Mouse (Mus musculus) naive thymus-derived CD4-positive, alpha-beta T cell, adult 2 months (primary cell): ENCODE measurements around the gene Cyp17a1.

Source experiments
- DNase-seq: peaks from one replicate; pipeline ENCODE4 v3.0.0-alpha.2; 2011; ENCODE audit warnings: low read depth

The Cyp17a1 gene

DNA sequence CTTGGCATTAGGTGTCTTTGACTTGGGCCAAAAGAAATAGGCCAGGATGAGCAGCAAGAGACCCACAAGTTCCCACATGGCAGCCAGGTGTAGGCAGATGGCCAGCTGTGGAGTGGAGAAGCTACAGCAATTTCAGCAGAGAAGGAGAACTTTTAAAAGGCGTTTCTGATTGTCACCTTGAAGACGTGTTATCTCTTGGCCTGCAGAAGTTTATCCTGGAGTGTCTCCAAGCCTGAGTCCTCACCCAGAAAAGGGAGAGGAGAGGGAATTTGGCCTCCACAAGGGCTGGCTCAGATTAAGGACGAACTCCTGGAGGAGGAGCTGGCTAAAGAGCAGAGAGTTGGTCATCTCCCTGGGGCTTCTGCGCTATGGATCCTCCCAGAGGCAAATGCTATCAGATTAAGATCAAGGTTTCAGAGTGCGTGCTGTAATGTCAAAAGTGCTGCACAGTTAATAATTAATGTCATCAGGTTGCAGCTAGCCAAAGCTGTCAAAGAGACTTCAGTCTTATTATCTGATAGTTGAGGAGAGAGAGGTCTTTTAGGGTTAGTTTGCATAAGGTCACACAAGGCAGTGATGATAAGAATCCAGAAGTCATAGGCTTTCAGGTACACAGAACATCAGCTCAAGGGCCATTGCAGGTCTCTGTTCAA lies at the start of gene Cyp17a1:
TSS of gene Cyp17a1 (minus strand) at position 407 of the 653 bp plus-strand sequence.
- no peak for DNase-seq

DNA sequence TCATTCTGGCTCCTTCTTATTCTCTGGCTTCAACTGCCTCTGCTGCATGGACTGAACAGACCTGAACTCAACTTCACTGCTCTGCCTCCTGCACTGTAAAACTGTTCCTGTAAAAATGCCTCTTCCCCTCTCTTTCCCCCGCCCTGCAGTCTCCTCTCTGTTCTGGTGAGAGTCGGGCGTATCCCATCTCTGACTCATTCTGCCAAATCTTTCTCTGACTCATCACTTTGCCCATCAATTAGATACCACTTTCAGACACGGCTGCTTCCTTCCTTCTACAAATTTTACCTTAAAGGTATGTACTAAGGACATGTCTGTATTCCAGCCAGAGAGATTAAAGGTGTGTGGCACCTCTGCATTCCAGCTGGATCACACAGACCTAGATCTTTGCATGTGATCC lies 45.2 kb upstream of the Cyp17a1 start:
- DNase-seq, result no peak

DNA sequence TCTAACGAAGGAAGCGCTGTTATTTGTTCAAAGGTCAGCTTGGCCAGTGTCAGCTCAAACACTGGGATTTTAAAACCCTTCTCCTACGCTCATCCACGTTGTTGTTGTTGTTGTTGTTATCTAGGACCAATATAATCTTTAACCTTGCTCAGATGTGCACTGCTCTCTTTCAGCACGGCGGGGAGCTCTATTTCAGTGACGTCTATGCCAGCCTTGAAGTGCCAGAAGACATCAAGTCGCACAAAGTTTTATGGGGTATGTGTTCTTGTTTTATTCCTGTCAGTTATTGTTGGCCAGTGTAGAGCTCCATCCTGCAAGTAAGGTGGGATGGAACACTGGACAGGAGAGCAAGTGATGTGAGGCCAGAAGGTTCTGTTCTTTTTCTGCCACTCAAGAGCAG lies 42.0 kb upstream of the Cyp17a1 start:
- DNase-seq, result no peak

DNA sequence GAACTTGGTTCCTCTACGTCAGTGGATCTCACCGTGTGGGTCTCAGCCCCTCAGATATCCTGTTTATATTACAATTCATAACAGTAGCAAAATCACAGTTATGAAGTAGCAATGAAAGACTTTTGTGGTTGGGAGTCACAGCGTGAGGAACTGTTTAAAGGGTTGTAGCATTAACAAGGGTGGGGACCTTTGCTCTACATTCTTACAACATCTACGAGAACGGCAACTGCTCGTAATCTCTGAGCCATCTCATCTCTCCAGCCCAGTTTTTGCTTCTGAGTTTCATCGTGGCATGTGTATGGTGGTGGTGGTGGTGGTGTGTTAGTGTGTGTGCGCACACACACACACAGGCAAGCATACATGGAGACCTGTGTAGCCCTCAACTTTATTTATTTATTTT lies 41.3 kb upstream of the Cyp17a1 start:
- DNase-seq, result no peak

DNA sequence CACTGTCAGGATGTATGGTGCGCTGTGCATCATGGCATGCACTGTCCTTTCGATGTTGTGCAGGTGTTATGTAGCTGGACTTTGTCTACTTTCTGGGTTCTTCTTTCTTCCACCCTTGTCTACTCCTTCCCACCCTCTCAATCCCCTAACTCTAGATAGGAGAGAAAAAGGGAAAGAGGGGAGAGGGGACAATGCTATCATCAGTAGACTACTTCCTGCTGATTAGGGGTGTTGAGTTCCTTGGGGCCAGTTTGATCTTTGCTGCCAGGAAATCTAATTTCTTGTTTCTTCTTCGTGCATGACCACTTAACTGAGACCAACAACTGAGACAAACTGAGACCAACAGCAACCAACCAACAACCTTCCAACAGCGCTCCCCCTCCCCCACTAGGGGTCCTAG lies 37.6 kb upstream of the Cyp17a1 start:
- no peak for DNase-seq

DNA sequence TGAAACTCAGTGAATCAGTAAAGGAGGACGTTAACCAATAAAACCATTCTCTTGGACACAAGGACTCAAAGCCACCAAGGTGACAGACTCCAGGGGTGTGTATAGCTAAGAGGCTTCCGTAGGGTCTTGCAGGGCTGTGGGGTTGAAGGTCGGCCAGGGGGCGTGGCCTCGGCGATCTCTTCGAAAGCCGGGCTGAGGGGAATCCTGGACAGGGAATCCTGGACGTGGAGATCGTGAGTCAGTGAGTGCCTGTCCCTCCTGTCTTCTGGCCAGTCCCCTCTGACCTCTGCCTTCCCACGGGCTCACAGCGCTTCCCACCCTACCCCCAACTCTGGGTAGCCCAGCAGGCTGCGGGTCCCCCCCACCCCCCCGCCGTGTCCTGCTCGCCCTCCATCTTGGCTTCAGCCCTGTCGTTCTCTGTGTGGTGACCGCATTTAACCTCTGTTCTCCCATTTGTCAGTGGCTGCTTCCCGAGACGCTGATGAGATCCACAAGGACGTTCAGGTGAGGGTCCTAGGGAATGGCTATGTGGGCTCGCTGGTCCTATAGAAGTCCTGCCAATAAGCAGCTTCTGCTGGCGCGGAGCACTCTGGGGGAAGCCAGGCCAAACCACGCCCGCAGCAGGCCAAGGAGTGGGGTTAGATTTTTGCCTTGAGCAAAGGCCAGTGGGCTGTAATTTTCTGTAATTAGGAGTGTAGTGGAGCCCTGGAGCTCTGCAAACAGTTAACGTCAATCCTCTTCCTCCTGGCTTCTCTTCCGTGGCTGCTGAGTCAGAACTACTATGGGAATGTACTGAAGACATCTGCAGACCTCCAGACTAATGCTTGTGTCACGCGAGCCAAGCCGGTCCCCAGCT lies 34.6 kb upstream of the Cyp17a1 start, which contains the start of gene As3mt:
TSS of gene As3mt (plus strand) at position 163 of the 856 bp plus-strand sequence.
- DNase-seq, result peak; percentile 37

DNA sequence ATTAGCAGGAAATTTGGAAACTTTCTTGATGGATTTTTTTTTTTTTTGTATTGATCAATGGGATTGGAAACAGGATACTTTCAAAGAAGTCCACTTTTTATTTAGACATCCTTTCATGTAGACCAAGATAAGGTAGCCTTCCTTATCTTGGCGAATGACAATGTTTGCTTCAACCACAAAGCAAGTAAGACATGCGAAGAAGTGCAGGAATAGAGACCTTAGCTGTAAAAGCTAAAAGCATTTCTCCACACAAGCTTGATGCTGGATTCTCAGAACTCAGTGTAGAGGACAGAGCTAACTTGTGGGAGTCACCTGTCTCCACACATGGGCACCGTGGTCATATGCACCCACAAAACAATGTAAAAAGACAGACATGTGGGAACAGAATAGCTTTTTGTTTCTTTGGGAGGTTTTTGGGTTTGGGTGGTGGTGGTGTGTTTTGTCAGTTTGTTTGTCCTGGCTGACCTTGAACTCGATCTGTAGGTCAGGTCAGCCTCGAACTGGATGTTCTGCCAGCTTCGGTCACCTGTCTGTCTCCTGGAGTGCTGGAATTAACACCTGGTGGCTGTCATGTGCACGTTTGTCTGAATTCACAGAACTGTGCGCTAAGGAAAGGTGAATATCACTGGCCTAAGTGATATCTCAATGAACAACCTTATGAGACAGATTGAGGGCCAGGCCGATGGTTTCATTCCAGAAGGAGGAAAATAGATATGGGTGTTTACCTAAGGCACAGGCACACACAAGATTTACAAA lies 33.7 kb upstream of the Cyp17a1 start:
- no peak for DNase-seq

DNA sequence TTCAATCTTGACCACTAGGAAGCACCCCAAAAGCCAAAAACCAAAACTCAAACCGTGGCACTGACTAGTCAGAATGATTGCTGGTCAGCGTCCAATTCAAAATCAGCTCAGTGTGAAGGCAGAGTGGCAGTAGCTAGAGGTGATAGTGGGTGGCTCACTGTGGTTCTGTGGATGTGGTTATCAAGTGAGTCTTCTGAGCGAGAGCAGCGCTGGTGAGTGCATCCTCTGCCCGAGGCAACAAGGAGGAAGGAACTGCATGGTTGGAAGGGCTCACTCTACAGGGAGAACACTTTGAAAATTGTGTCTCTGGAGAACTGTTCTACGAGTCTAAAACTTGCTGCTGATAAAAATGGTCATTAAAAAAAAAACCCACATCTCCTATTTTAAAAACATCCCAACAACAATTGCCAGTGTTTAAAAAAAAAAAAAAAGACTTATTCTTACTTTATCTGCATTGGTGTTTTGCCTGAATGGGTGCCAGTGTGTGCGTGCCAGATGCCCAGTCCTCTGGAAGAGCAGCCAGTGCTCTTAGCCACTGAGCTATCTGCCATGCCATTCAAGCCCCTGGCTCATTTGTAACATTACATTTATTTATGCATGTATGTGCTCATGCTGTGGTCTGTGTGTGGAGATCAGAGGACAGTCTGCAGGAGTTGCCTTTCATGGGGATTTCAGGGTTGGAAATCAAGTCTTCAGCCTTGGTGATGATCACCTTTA lies 33.0 kb upstream of the Cyp17a1 start:
- DNase-seq, result peak; percentile 54

DNA sequence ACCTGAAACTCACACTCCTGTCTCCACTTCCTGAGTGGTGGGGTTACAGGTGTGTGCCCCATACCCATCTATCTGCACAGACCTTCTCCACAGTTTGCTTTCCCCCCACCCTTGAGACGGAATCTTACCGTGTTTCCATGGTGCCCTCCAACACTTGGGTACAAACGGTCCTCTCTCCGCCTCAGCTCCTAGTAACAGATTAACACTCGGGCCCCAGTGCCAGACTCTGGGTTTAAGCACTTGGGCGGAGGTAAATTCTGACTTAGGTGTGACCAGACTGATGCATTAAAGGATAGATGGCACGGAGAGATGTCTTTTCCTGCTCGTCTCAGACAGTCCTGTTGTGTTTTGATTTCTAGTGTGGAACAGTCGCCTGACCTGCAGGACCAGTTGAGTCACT lies 28.2 kb upstream of the Cyp17a1 start:
- no peak for DNase-seq

DNA sequence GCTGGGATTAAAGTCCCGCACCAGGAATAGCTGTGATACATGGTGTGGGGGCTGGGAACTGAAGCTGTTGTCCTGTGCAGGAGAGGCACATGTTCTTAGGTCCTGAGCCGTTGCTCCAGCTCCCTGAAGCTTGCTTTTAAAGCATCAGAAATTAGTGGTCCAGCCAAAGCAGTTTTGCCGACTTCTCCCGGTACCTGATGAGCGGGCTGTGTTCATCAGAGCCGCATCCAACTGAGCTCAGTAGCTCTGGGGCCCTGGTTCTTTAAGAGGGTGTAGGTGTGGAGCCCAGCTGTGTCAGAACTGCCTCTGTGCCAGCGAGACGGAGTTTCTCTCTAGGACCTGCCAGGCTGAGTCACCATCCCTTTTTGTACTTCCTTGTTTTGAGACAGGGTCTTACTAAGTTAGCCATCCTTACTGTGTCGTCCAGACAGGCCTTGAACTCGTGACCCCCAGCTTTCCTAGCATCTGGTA lies 26.1 kb upstream of the Cyp17a1 start:
- no peak for DNase-seq

DNA sequence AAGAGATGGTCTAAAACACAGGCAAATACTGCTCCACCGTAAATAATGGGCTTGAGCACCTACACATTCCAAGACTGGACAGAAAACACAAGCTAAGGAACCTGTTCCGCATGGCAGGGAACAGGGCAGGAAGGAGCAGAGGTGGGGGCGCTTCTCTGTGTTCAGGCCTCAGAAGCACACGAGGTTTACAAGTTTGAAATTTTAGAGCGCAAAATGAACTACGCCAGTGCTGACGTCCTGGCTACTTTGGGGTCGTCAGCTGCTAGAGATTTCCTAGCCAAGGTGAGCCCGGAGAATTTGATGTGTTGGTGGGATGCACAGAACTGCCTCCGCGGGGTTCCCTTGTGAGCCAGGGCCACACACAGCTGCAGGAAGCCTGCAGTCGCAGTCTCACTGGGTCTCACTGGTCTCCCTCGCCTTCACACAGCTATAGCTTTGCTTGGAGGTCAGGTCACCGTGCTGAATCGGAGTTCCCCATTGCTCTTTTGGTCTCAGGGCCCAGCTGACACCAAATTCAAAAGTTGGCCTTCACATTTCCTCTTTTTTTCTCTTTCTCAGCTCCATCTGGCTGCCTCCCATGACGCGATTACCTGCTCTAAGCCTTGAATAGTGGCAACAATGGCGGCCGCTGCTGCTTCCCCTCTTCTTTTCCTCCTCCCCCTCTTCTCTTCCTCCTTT lies 25.0 kb upstream of the Cyp17a1 start:
- DNase-seq, result peak; percentile 15

DNA sequence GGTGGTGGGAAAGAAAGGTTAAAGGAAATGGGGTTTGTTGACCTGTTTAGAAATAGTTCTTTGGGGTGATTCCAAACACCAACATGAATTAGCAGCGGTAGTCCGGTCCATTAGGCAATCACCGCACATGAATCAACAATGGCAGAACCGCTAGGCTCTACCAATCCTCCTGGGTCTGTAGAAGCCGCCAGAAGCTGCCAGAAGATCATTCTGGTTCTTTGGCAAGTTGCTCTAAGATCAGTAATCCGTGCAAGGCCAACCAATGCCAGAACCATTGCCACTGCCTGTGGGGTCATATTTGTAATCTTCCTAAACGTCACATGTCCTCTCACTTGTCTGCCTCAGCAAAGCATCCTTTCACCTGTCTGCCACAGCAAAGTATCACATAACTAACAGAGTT lies 24.0 kb upstream of the Cyp17a1 start:
- DNase-seq, result no peak

DNA sequence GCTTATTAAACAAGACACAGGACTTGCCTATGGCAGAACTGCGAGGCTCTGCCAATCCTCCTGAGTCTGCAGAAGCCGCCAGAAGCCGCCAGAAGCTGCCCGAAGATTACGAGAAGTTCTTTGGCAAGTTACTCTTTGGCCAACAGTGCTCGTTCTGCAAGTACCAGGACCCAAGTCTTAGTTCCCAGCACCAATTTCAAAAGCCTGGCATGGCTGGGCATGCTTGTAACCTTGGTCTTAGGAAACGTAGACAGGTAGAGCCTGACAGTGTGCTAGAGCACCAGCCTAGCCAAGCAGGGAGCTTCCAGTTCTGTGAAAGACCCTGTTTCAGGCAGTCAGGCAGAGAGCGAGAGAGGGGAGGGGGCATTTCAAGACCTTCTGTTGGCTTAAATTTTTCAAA lies 23.5 kb upstream of the Cyp17a1 start:
- no peak for DNase-seq

DNA sequence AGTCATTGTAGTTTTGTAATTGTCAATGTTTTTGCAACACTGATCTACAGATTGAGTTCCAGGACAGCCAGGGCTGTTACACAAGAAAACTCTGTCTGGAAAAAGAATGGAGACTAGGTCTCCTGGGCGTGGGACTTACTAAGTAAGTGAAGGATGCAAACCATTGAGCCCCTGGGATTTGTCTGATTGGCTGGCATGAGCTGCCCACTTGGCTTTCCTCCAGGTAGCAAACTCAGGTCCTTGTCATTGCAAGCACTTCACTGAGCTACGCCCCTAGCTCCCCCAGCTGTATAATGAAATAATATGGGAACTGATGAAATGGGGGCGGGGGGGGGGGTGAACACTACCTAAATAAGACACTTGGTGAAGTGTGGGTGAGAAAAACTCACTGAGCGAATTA lies 20.2 kb upstream of the Cyp17a1 start:
- DNase-seq, result no peak

DNA sequence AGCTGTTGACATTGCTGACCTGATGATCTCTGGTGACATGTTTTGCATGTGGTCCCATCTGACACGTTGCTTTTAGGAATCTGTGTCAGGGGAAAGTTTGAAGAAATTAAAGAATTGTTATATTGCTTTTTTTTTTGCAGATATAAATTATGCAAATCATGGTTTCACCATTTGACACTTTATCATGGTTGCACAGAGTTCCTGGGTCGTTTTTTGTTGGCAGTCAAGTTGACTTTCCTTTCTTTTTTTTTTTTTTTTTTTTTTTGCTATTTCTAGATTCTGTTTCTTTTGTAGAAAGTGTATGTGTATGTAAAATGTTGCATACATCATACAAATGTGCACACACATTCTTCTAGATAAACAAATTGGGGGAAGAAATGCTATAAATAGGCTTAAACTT lies 18.1 kb upstream of the Cyp17a1 start:
- DNase-seq, result no peak

DNA sequence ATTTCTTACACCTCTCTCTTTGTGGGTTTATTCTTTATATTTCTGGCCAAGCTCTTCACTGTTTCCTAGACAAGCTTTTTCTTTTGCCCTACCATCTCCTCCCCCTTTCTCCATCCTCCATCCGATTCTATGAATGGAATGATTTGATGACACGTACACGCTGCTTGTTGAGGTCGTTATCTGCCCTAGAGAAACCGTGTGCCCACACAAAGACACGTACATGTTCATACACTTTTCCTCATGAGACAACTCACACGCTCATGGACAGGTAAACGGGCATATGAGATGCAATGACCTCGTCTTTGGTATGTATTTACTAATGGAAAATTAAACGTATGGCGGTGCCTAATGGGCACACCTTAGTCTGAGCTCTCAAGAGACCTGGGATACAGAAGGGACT lies 17.4 kb upstream of the Cyp17a1 start:
- peak; percentile 10 for DNase-seq

DNA sequence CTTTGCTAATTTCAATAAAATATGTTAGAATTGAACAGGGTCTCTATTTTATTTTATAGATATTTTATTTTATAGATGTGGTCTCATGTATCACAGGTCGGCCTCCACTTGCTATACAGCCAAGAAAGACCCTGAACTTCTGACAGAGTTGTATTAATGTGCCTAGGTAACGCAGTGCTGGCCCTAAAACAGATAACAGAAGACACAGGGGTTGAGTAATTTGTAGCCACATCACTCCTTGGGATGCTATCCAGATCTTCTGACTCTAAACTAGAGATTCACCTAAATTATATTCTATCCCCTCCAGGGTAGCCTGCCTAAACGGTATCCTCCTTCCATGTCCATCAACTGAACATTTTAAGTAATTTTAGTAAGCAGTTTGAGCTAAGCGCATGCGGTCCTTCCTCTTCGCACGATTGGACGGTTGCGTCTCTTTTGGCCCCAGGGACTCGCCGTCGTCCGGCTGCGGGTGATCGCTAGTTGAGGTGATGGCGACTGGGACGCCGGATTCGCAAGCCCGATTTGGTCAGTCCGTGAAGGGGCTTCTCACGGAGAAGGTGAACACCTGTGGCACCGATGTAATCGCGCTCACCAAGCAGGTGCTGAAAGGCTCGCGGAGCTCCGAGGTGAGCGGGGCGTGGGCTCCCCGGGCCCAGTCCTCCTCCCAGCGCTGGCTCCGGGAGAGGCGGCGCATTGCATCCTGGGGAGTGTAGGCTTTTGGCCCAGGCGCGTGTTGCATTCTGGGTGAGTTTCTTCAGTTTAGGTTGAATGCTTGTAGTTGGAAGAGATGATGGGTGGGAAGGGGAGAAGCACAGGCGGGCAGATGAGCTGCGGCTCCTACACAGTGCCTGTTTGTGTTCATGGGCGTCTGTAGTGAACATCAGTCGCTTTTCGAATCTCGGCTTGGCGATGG lies 16.7 kb upstream of the Cyp17a1 start, which contains the start of gene Borcs7:
TSS of gene Borcs7 (plus strand) at position 447 of the 913 bp plus-strand sequence.
- peak; percentile 85 for DNase-seq

DNA sequence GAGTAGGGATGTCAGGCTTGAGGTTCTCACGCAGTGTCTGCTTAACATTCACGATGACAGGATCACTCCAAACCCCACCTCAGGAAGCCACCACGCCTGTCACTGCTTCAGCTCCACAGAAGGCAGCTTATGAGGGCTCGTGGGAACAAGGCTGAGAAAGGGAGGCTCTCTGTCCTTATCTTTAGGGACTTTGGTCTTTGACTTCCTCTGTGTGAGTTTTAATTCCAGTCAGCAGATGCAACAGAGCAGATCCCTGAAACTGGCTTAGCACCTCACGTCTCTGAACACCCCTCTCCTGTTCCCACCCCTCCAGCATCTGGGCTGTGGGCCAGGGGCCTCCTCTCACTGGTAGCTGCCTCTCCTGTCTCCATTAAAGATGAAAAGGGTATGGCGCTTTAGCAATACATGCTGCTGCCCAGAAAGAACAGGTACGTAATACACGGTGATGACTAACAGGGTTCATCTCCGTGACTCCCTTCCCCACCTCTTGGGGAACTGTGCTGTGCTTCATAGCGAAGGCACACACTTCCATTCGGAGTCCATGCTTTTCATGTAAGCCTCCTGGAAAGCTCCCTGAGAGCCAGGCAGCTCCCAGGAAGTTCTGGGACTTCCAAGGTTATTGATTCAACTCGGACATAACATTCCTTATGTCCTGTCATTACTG lies 6.9 kb upstream of the Cyp17a1 start:
- DNase-seq, result no peak

DNA sequence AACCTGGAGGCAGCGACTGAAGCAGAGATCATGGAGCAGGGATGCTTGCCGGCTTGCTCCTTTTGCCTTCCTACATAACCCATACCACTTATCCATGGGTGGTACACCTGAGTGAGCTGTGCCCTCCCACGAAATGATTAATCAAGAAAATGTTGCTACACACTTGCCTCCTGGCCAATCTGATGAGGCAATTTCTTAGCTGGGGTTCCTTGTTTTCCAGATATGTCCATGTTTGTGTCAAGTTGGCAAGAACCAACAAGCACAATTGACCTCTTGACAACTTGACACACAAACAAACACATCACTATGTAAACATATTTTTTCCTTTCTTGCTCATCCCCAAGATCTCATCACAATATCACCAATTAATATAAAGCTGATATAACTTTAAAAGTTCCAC lies 2.7 kb upstream of the Cyp17a1 start:
- DNase-seq, result no peak

DNA sequence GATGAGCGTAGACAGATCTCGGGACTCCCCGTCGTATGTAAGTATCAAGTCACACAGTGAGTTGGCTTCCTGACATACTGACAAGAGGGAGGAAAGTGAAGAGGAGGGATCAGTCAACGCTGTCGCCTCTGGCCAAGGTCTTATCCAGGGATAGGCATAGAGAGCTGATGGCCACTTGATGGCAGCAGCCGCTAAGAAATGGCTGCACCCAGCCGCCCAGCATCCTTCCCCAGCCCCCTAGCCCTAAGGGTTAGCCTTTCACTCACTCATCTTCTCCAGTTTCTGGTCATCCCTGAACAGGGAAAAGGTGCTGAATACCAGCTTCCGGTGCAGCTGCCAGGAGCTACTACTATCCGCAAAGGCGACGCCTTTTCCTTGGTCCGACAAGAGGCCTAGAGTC lies 2.3 kb downstream of the Cyp17a1 start:
- peak; percentile 62 for DNase-seq
